Mouse (Mus musculus): ENCODE results near the gene Gm20721. TPM values are rescaled to one million over a fixed set of nuclear protein-coding genes. Genes with fewer than 3 reads are reported as not detected.

Gm20721 gene
- total and polyA plus RNA-seq, 3 experiments, result 1.6 to 1.8 TPM; not detected in 1

- intact Hi-C loops (cut with DNase I), result loop anchor here (5.0 kb wide), 1 partner anchor 222 kb away; the partner anchor contains the start of gene Stx16
- WGBS, result 53% methylated on average over 48 of the region's 48 CpGs
- TF ChIP-seq CTCF (IDR thresholded peaks at IDR 0.05) (no peak), POLR2A (IDR thresholded peaks at IDR 0.05; ENCODE audit: insufficient read depth, low read depth, low read length) (no peak), EP300 (IDR thresholded peaks at IDR 0.05; ENCODE audit: insufficient read depth, low read depth, low read length) (no peak)
- Histone ChIP-seq H3K4me3 (no peak overlapping the region), H3K27ac (no peak overlapping the region), H3K27me3 (ENCODE audit: control insufficient read depth, insufficient read depth, low read length) (peaks cover 8% of the 10 kb centered on the region), H3K79me2 (replicated peaks; ENCODE audit: control insufficient read depth, insufficient read depth, low read length) (no peaks in the 10 kb centered on the region), H3K36me3 (ENCODE audit: control insufficient read depth, insufficient read depth, low read length) (no peaks in the 10 kb centered on the region), H3K4me1 (ENCODE audit: control insufficient read depth, insufficient read depth, low read length) (no peaks in the 10 kb centered on the region), H3K9ac (ENCODE audit: low read depth, low read length) (no peak overlapping the region)
- DNase-seq, result peak in 1 of 2 experiments; percentile 21
Observed at GRCm38 (mm10) chr2:174299091-174299770, 47.3 kb downstream of the Gm20721 start.

DNA sequence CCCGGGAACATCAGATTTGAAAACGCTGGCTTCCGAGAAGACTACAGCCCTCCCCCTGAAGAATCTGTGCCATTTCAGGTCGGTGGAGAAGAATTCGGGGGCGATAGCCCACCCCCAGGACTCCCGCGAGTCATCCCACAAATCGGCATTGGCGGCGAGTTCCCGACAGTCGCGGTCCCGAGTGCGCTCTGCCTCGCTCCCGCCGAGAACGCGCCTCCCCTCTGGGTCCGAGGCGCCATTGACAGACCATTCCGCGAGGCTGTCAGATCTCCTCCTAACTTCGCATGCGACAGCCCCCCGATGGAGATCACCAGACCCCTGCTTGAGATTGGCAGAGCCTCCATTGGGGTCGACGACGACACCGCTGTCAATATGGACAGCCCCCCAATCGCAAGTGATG, 48.0 kb downstream of the Gm20721 start:
- Histone ChIP-seq H3K9ac (ENCODE audit: low read depth, low read length) (no peak overlapping the region), H3K36me3 (ENCODE audit: control insufficient read depth, insufficient read depth, low read length) (no peaks in the 10 kb centered on the region), H3K4me1 (ENCODE audit: control insufficient read depth, insufficient read depth, low read length) (no peaks in the 10 kb centered on the region), H3K27ac (no peak overlapping the region), H3K27me3 (ENCODE audit: control insufficient read depth, insufficient read depth, low read length) (peaks cover 8% of the 10 kb centered on the region), H3K79me2 (replicated peaks; ENCODE audit: control insufficient read depth, insufficient read depth, low read length) (no peaks in the 10 kb centered on the region), H3K4me3 (no peak overlapping the region)
- intact Hi-C loops (cut with DNase I), result loop anchor here (5.0 kb wide), 1 partner anchor 221 kb away; the partner anchor contains the start of gene Stx16
- TF ChIP-seq CTCF (IDR thresholded peaks at IDR 0.05) (no peak), POLR2A (IDR thresholded peaks at IDR 0.05; ENCODE audit: insufficient read depth, low read depth, low read length) (no peak), EP300 (IDR thresholded peaks at IDR 0.05; ENCODE audit: insufficient read depth, low read depth, low read length) (no peak)
- peak in 1 of 2 experiments; percentile 14 for DNase-seq
- 43% methylated on average over 33 of the region's 33 CpGs for WGBS

DNA sequence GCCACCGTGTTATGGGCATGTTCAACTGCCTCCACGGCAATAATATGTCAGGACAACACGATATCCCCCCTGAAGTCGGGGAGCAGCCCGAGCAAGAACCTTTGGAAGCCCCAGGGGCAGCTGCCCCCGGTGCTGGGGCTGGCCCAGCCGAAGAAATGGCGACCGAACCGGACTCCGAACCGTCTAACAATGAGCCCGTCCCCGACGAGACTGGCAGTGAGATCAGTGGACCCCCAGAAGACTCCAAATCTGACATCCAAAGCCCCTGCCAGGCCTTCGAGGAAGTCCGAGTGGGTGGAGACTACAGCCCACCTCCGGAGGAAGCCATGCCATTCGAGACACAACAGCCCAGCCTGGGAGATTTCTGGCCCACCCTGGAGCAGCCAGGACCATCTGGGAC, 48.7 kb downstream of the Gm20721 start:
- no peak overlapping the region for H3K9ac ChIP-seq (ENCODE audit: low read depth, low read length)
- no peak overlapping the region for H3K4me3 ChIP-seq
- TF ChIP-seq EP300 (IDR thresholded peaks at IDR 0.05; ENCODE audit: insufficient read depth, low read depth, low read length) (no peak), CTCF (IDR thresholded peaks at IDR 0.05) (no peak), POLR2A (IDR thresholded peaks at IDR 0.05; ENCODE audit: insufficient read depth, low read depth, low read length) (no peak)
- H3K79me2 ChIP-seq (replicated peaks; ENCODE audit: control insufficient read depth, insufficient read depth, low read length), result no peaks in the 10 kb centered on the region
- peaks cover 8% of the 10 kb centered on the region for H3K27me3 ChIP-seq (ENCODE audit: control insufficient read depth, insufficient read depth, low read length)
- no peak overlapping the region for H3K27ac ChIP-seq
- DNase-seq, result no peak
- no peaks in the 10 kb centered on the region for H3K36me3 ChIP-seq (ENCODE audit: control insufficient read depth, insufficient read depth, low read length)
- no peaks in the 10 kb centered on the region for H3K4me1 ChIP-seq (ENCODE audit: control insufficient read depth, insufficient read depth, low read length)
- intact Hi-C loops (cut with DNase I), result loop anchor here (5.0 kb wide), 1 partner anchor 221 kb away; the partner anchor contains the start of gene Stx16
- 60% methylated on average over 19 of the region's 19 CpGs for WGBS

- no peak overlapping the region for H3K4me3 ChIP-seq
- intact Hi-C loops (cut with DNase I), result loop anchor here (5.0 kb wide), 1 partner anchor 220 kb away; the partner anchor contains the start of gene Stx16
- peak; percentile 50 for TF ChIP-seq CTCF (IDR thresholded peaks at IDR 0.05)
- no peak for TF ChIP-seq EP300 (IDR thresholded peaks at IDR 0.05; ENCODE audit: insufficient read depth, low read depth, low read length)
- TF ChIP-seq POLR2A (IDR thresholded peaks at IDR 0.05; ENCODE audit: insufficient read depth, low read depth, low read length), result no peak
Observed at GRCm38 (mm10) chr2:174297086-174297571, 49.4 kb downstream of the Gm20721 start.

DNA sequence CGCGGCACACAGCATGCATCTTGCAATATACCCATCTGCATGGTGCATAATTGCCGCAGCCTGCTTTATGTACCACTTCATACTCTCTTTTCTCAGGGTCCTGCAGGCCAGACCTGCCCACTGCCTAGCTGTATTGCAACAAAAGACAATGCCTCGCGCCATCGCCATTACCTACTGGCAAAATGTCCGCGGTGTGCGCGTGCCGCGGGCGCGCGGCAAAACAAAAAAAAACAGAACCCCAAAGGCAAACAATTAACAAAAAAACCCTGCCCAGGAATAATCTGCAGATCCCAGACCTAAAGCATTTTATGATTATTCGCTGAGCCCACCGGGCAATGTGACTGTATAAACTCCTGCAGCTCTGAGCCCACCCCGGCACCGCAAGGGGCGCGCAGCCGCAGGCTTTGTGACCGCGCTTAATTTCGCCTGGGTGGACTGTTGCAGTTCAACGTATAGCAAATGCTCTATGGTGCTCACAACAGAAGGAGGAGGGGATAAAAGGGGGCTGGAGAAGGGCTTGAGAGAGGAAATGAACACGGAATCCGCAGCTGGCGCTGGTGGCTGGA, 50.5 kb downstream of the Gm20721 start:
- TF ChIP-seq CTCF (IDR thresholded peaks at IDR 0.05) (no peak), EP300 (IDR thresholded peaks at IDR 0.05; ENCODE audit: insufficient read depth, low read depth, low read length) (no peak), POLR2A (IDR thresholded peaks at IDR 0.05; ENCODE audit: insufficient read depth, low read depth, low read length) (no peak)
- DNase-seq, result no peak
- WGBS, result 43% methylated on average over 29 of the region's 29 CpGs
- no peak overlapping the region for H3K9ac ChIP-seq (ENCODE audit: low read depth, low read length)
- H3K27me3 ChIP-seq (ENCODE audit: control insufficient read depth, insufficient read depth, low read length), result peaks cover 8% of the 10 kb centered on the region
- intact Hi-C loops (cut with DNase I), result loop anchor here (5.0 kb wide), 1 partner anchor 219 kb away; the partner anchor contains the start of gene Stx16
- no peak overlapping the region for H3K27ac ChIP-seq
- no peaks in the 10 kb centered on the region for H3K79me2 ChIP-seq (replicated peaks; ENCODE audit: control insufficient read depth, insufficient read depth, low read length)
- no peaks in the 10 kb centered on the region for H3K36me3 ChIP-seq (ENCODE audit: control insufficient read depth, insufficient read depth, low read length)
- H3K4me3 ChIP-seq, result no peak overlapping the region
- no peaks in the 10 kb centered on the region for H3K4me1 ChIP-seq (ENCODE audit: control insufficient read depth, insufficient read depth, low read length)

More at GRCm38 (mm10) chr2:174297086-174297571, 49.4 kb downstream of the Gm20721 start:
- no peak for DNase-seq
- H3K27me3 ChIP-seq (ENCODE audit: control insufficient read depth, insufficient read depth, low read length), result peaks cover 8% of the 10 kb centered on the region
- no peaks in the 10 kb centered on the region for H3K36me3 ChIP-seq (ENCODE audit: control insufficient read depth, insufficient read depth, low read length)
- no peak overlapping the region for H3K9ac ChIP-seq (ENCODE audit: low read depth, low read length)
- no peaks in the 10 kb centered on the region for H3K79me2 ChIP-seq (replicated peaks; ENCODE audit: control insufficient read depth, insufficient read depth, low read length)
- 52% methylated on average over 29 of the region's 29 CpGs for WGBS
- H3K4me1 ChIP-seq (ENCODE audit: control insufficient read depth, insufficient read depth, low read length), result no peaks in the 10 kb centered on the region
- H3K27ac ChIP-seq, result no peak overlapping the region

Measured in heart, adult 2 months (tissue).